Mouse (Mus musculus) embryonic facial prominence, embryonic 15.5 days (tissue): ENCODE data around the gene Eif4h. TPM values are rescaled to one million over a fixed set of nuclear protein-coding genes. Genes with fewer than 3 reads are reported as not detected.

Experiments used
- ATAC-seq: fragments of 200-750 bp; cut with Nextera tagmentation; 2 replicates; pipeline ENCODE4 v1.8.0; 2017; ENCODE audit warnings: low read depth, moderate TSS enrichment; ENCODE audit not compliant: insufficient number of reproducible peaks, low FRiP score, low TSS enrichment
- H3K27ac ChIP-seq: fragments of 300-500 bp; sonication (generic); replicated peaks from 2 replicates; pipeline ENCODE4 v1.5.1; 2015; ENCODE audit warnings: mild to moderate bottlenecking, inconsistent platforms
- H3K27me3 ChIP-seq: fragments of 300-500 bp; sonication (generic); 2 replicates; pipeline ENCODE4 v1.6.1; 2015; ENCODE audit warnings: inconsistent platforms
- H3K36me3 ChIP-seq: fragments of 300-500 bp; sonication (generic); 2 replicates; pipeline ENCODE4 v1.6.1; 2015; ENCODE audit warnings: mild to moderate bottlenecking, inconsistent platforms
- H3K4me1 ChIP-seq: fragments of 300-500 bp; sonication (generic); 2 replicates; pipeline ENCODE4 v1.6.1; 2015; ENCODE audit warnings: inconsistent platforms
- H3K4me2 ChIP-seq: fragments of 300-500 bp; sonication (generic); replicated peaks from 2 replicates; pipeline ENCODE4 v1.6.1; 2015; ENCODE audit warnings: mild to moderate bottlenecking, inconsistent platforms
- H3K4me3 ChIP-seq: fragments of 300-500 bp; sonication (generic); replicated peaks from 2 replicates; pipeline ENCODE4 v1.5.1; 2015; ENCODE audit warnings: mild to moderate bottlenecking, inconsistent platforms
- H3K9ac ChIP-seq: fragments of 300-500 bp; sonication (generic); 2 replicates; pipeline ENCODE4 v1.6.1; 2015; ENCODE audit warnings: inconsistent platforms
- H3K9me3 ChIP-seq: fragments of 300-500 bp; sonication (generic); replicated peaks from 2 replicates; pipeline ENCODE4 v1.6.1; 2016; ENCODE audit warnings: inconsistent platforms
- WGBS: fragments of 180-500 bp; shearing (Covaris S2); methylation state at CpG from one replicate; pipeline ENCODE4 v1.1.7; 2015; 5-methylcytosine and 5-hydroxymethylcytosine counted together
- polyA plus RNA-seq: library from polyadenylated mRNA; unstranded; fragments of >200 nt; fragmentation: Nextera tagmentation; extraction: Ambion mirVana; gene quantifications from 2 replicates; pipeline ENCODE4 v1.2.1, GENCODE M21; 2015

The Eif4h gene
- polyA plus RNA-seq, 1 experiment from 2014 or later, result 421 TPM

GRCm38 (mm10) chr5:134606314-134606713, 33.0 kb downstream of the Eif4h start:
- H3K9me3 ChIP-seq, result no peaks in the 10 kb centered on the region
- H3K4me1 ChIP-seq, result peaks cover 5% of the 10 kb centered on the region; the same call in 1 of the 2 replicates
- no peak overlapping the region for H3K4me2 ChIP-seq
- H3K27me3 ChIP-seq, result no peaks in the 10 kb centered on the region
- H3K9ac ChIP-seq, result no peak overlapping the region
- H3K27ac ChIP-seq, result no peak overlapping the region
- no peaks in the 10 kb centered on the region for H3K36me3 ChIP-seq
- no peak for ATAC-seq
- H3K4me3 ChIP-seq, result no peak overlapping the region

- no peaks in the 10 kb centered on the region for H3K27me3 ChIP-seq
- WGBS, result 73% methylated on average over 11 of the region's 11 CpGs
Observed at GRCm38 (mm10) chr5:134604376-134604775, 34.9 kb downstream of the Eif4h start.

GRCm38 (mm10) chr5:134597711-134598110, 41.6 kb downstream of the Eif4h start:
- H3K4me2 ChIP-seq, result no peak overlapping the region
- H3K27ac ChIP-seq, result no peak overlapping the region
- 81% methylated on average over 10 of the region's 10 CpGs for WGBS
- no peak overlapping the region for H3K9ac ChIP-seq
- H3K9me3 ChIP-seq, result no peaks in the 10 kb centered on the region
- peaks cover 65% of the 10 kb centered on the region for H3K36me3 ChIP-seq
- H3K27me3 ChIP-seq, result no peaks in the 10 kb centered on the region
- ATAC-seq, result no peak
- no peak overlapping the region for H3K4me3 ChIP-seq
- no peaks in the 10 kb centered on the region for H3K4me1 ChIP-seq

More at GRCm38 (mm10) chr5:134604376-134604775, 34.9 kb downstream of the Eif4h start:
- H3K9me3 ChIP-seq, result no peaks in the 10 kb centered on the region
- no peak overlapping the region for H3K27ac ChIP-seq
- no peak for ATAC-seq
- H3K9ac ChIP-seq, result no peak overlapping the region
- H3K36me3 ChIP-seq, result peaks cover 3% of the 10 kb centered on the region; the same call in 1 of the 2 replicates
- H3K4me3 ChIP-seq, result no peak overlapping the region
- no peak overlapping the region for H3K4me2 ChIP-seq
- H3K4me1 ChIP-seq, result peaks cover 5% of the 10 kb centered on the region; the same call in 1 of the 2 replicates

GRCm38 (mm10) chr5:134593093-134593492, 46.2 kb downstream of the Eif4h start:
- H3K4me3 ChIP-seq, result no peak overlapping the region
- no peak overlapping the region for H3K9ac ChIP-seq
- H3K27ac ChIP-seq, result no peak overlapping the region
- no peaks in the 10 kb centered on the region for H3K27me3 ChIP-seq
- no peak overlapping the region for H3K4me2 ChIP-seq
- ATAC-seq, result no peak
- H3K4me1 ChIP-seq, result no peaks in the 10 kb centered on the region
- 83% methylated on average over 9 of the region's 9 CpGs for WGBS
- peaks cover 79% of the 10 kb centered on the region for H3K36me3 ChIP-seq
- H3K9me3 ChIP-seq, result no peaks in the 10 kb centered on the region

GRCm38 (mm10) chr5:134592026-134592581, 47.2 kb downstream of the Eif4h start:
- H3K4me1 ChIP-seq, result no peaks in the 10 kb centered on the region
- H3K27me3 ChIP-seq, result no peaks in the 10 kb centered on the region
- H3K9me3 ChIP-seq, result no peaks in the 10 kb centered on the region
- no peak overlapping the region for H3K9ac ChIP-seq
- H3K27ac ChIP-seq, result no peak overlapping the region
- no peak overlapping the region for H3K4me2 ChIP-seq
- ATAC-seq, result no peak
- H3K36me3 ChIP-seq, result peaks cover 74% of the 10 kb centered on the region
- WGBS, result 82% methylated on average over 11 of the region's 11 CpGs
- H3K4me3 ChIP-seq, result no peak overlapping the region

GRCm38 (mm10) chr5:134589900-134590299, 49.4 kb downstream of the Eif4h start:
- H3K4me3 ChIP-seq, result no peak overlapping the region
- no peaks in the 10 kb centered on the region for H3K4me1 ChIP-seq
- ATAC-seq, result no peak
- no peak overlapping the region for H3K4me2 ChIP-seq
- H3K9ac ChIP-seq, result no peak overlapping the region
- WGBS, result 85% methylated on average over 3 of the region's 3 CpGs
- no peaks in the 10 kb centered on the region for H3K9me3 ChIP-seq
- no peaks in the 10 kb centered on the region for H3K27me3 ChIP-seq
- H3K36me3 ChIP-seq, result peaks cover 57% of the 10 kb centered on the region
- H3K27ac ChIP-seq, result no peak overlapping the region

- H3K4me3 ChIP-seq, result no peak overlapping the region
- no peaks in the 10 kb centered on the region for H3K9me3 ChIP-seq
- H3K4me2 ChIP-seq, result no peak overlapping the region
- peaks cover 16% of the 10 kb centered on the region for H3K4me1 ChIP-seq
- WGBS, result 84% methylated on average over 5 of the region's 5 CpGs
- no peak for ATAC-seq
- no peak overlapping the region for H3K9ac ChIP-seq
- H3K27me3 ChIP-seq, result no peaks in the 10 kb centered on the region
- no peak overlapping the region for H3K27ac ChIP-seq
- H3K36me3 ChIP-seq, result peaks cover 17% of the 10 kb centered on the region
Observed at GRCm38 (mm10) chr5:134584798-134585197, 54.5 kb downstream of the Eif4h start.

- Histone ChIP-seq H3K4me3 (peak overlapping the region; percentile 98), H3K9ac (no peak overlapping the region), H3K9me3 (no peaks in the 10 kb centered on the region), H3K27ac (no peak overlapping the region), H3K4me2 (peak overlapping the region; percentile 77), H3K36me3 (peaks cover 15% of the 10 kb centered on the region), H3K4me1 (peaks cover 16% of the 10 kb centered on the region), H3K27me3 (no peaks in the 10 kb centered on the region)
- no peak for ATAC-seq
- WGBS, result 64% methylated on average over 3 of the region's 3 CpGs
Observed at GRCm38 (mm10) chr5:134583884-134584213, 55.4 kb downstream of the Eif4h start.

- 0 out of 2 replicates have a peak overlapping the region, but pooled peaks have one; percentile 59 for H3K27ac ChIP-seq
- no peak for ATAC-seq
- peak overlapping the region; percentile 77 for H3K4me2 ChIP-seq
- no peaks in the 10 kb centered on the region for H3K9me3 ChIP-seq
- H3K9ac ChIP-seq, result peak overlapping the region; percentile 87
- H3K36me3 ChIP-seq, result peaks cover 10% of the 10 kb centered on the region; the same call in 1 of the 2 replicates
- peak overlapping the region; percentile 98 for H3K4me3 ChIP-seq
- no peaks in the 10 kb centered on the region for H3K27me3 ChIP-seq
- H3K4me1 ChIP-seq, result peaks cover 16% of the 10 kb centered on the region
- 25% methylated on average over 15 of the region's 15 CpGs for WGBS
Observed at GRCm38 (mm10) chr5:134583006-134583883, 56.0 kb downstream of the Eif4h start.

- Histone ChIP-seq H3K36me3 (peaks cover 8% of the 10 kb centered on the region; the same call in 1 of the 2 replicates), H3K4me1 (peaks cover 16% of the 10 kb centered on the region), H3K27ac (peak overlapping the region; percentile 59; the same call in 1 of the 2 replicates), H3K27me3 (no peaks in the 10 kb centered on the region), H3K9me3 (no peaks in the 10 kb centered on the region), H3K4me2 (peak overlapping the region; percentile 77), H3K4me3 (peak overlapping the region; percentile 98), H3K9ac (peak overlapping the region; percentile 87)
- 8% methylated on average over 28 of the region's 30 CpGs for WGBS
- peak; percentile 91 for ATAC-seq
Observed at GRCm38 (mm10) chr5:134582221-134582907, 56.9 kb downstream of the Eif4h start.

GRCm38 (mm10) chr5:134581146-134581545, 58.1 kb downstream of the Eif4h start, which contains the start of gene Rfc2:
Gene Rfc2 (plus strand): TSS chr5:134581366.
- no peak within 1 kb of the TSS for H3K9ac ChIP-seq
- no peak for ATAC-seq
- peaks cover 16% of the 10 kb centered on the region for H3K4me1 ChIP-seq
- no peak within 1 kb of the TSS for H3K4me3 ChIP-seq
- no peaks in the 10 kb centered on the region for H3K27me3 ChIP-seq
- H3K27ac ChIP-seq, result peak within 1 kb of the TSS; percentile 58
- WGBS, result 67% methylated on average over 5 of the region's 5 CpGs
- H3K9me3 ChIP-seq, result no peaks in the 10 kb centered on the region
- H3K4me2 ChIP-seq, result no peak within 1 kb of the TSS
- no peaks in the 10 kb centered on the region for H3K36me3 ChIP-seq
